Mouse (Mus musculus): ENCODE measurements around the gene Cd160. TPM values are rescaled to one million over a fixed set of nuclear protein-coding genes. Genes with fewer than 3 reads are reported as not detected.

Cd160 gene
- polyA plus RNA-seq, 1 experiment from 2014 or later = not detected

DNA sequence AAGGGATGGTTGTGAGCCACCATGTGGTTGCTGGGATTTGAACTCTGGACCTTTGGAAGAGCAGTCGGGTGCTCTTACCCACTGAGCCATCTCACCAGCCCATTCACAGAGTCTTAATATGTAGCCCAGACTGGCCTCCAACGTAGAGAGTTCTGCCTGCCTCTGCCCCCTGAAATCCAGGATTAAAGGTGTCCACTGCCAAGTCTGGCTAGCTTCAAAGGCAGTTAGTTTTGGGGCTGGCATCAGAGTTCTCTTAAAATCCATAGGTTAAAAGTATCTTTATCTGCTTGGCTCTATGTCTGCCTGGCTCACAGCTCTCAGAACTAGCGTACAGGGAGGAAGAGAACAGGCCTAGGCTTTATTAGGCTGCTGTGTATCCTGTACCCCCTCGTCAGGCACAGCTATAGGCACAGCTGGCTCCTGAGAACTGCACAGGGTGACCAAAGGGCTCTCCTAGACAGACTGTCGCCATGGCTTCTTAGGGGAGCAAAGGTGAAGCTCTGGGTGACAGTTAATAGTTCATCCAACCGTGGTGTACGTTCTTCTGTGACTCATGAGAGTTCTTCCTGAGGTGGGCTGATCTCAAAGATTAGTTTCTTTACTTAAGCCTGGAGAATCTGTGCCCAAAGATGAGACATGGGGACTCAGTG, 10.0 kb upstream of the Cd160 start:
- H3K9me3 ChIP-seq (ENCODE audit: control insufficient read depth, low read length) = no peaks in the 10 kb centered on the region
- no peak overlapping the region for H3K27ac ChIP-seq (ENCODE audit: low read depth, low read length)
- no peaks in the 10 kb centered on the region for H3K27me3 ChIP-seq (ENCODE audit: control insufficient read depth, insufficient read depth, low read length)
- no peaks in the 10 kb centered on the region for H3K36me3 ChIP-seq (ENCODE audit: control insufficient read depth, insufficient read depth, low read length)
- H3K4me1 ChIP-seq (replicated peaks; ENCODE audit: control insufficient read depth, insufficient read depth, low read length) = no peaks in the 10 kb centered on the region
- DNase-seq (ENCODE audit: low spot score) = no peak
- no peak overlapping the region for H3K4me2 ChIP-seq (ENCODE audit: low read depth, low read length, severe bottlenecking)
- WGBS = 80% methylated on average over 7 of the region's 7 CpGs
- H3K4me3 ChIP-seq (ENCODE audit: low read depth, low read length) = no peak overlapping the region
- no peak overlapping the region for H3K9ac ChIP-seq (ENCODE audit: low read length)
- ATAC-seq (replicated peaks; ENCODE audit: low FRiP score) = no peak

DNA sequence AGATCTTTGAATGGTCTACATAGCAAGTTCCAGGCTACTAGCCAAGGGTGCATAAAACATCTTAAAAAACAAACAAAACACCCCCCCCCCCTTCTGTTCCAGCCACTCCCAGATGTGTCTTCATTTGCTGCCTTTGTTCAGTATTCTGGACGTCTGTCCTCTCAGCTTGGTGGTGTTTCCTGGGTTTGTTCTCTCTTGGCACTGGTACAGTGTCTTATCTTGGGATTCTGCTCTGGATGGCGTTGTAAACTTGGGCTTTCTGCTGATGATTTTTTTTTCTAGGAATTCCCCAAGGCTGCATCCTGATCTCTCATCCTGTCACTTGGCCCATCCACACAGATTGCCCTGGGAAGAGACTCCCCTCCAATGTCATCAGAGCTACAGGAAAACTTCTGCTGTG, 7.3 kb upstream of the Cd160 start:
- no peak overlapping the region for H3K4me2 ChIP-seq (ENCODE audit: low read depth, low read length, severe bottlenecking)
- no peak overlapping the region for H3K27ac ChIP-seq (ENCODE audit: low read depth, low read length)
- no peaks in the 10 kb centered on the region for H3K36me3 ChIP-seq (ENCODE audit: control insufficient read depth, insufficient read depth, low read length)
- WGBS = 81% methylated on average over 2 of the region's 2 CpGs
- DNase-seq (ENCODE audit: low spot score) (no peak), ATAC-seq (replicated peaks; ENCODE audit: low FRiP score) (no peak)
- no peaks in the 10 kb centered on the region for H3K27me3 ChIP-seq (ENCODE audit: control insufficient read depth, insufficient read depth, low read length)
- H3K9ac ChIP-seq (ENCODE audit: low read length) = no peak overlapping the region
- H3K4me3 ChIP-seq (ENCODE audit: low read depth, low read length) = no peak overlapping the region
- H3K4me1 ChIP-seq (replicated peaks; ENCODE audit: control insufficient read depth, insufficient read depth, low read length) = no peaks in the 10 kb centered on the region
- no peaks in the 10 kb centered on the region for H3K9me3 ChIP-seq (ENCODE audit: control insufficient read depth, low read length)

DNA sequence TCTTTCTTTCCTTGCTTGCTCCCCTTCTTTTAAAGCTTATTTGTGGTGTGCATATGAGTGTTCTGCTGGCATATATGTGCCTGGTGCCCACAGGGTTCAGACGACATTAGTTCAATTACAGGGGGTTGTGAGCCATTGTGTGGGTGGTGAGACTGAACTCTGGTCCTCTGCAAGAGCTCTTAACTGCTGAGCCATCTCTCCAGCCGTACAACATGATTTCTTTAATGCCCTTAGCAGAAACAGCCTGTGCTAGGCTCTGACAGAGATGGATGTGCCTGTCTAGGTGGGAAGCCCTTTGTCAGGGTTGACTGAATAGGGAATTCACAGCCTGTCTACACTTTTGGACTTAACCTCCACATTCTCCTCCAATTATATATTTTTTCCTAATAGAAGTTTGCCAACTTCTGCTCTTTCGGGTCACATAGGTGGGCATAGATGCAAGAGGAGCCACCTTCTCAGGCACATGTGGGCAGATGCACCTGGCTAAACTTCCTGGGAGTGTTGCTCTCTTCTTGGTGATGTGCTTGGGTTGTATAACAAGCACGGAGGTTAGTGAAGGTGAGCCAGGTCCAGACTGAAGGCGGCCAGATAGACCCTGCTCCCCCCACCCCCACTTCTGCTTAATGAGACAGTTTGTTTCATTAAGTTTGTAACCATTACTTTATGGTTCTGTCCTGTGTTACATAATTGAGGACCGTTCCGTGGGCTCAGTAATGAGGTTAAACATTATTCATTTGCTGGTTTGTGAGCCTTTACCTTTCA, 5.6 kb upstream of the Cd160 start:
- DNase-seq (ENCODE audit: low spot score) (no peak), ATAC-seq (replicated peaks; ENCODE audit: low FRiP score) (no peak)
- Histone ChIP-seq H3K9me3 (ENCODE audit: control insufficient read depth, low read length) (no peaks in the 10 kb centered on the region), H3K27ac (ENCODE audit: low read depth, low read length) (no peak overlapping the region), H3K4me3 (ENCODE audit: low read depth, low read length) (no peak overlapping the region), H3K4me1 (replicated peaks; ENCODE audit: control insufficient read depth, insufficient read depth, low read length) (no peaks in the 10 kb centered on the region), H3K9ac (ENCODE audit: low read length) (no peak overlapping the region), H3K36me3 (ENCODE audit: control insufficient read depth, insufficient read depth, low read length) (no peaks in the 10 kb centered on the region), H3K27me3 (ENCODE audit: control insufficient read depth, insufficient read depth, low read length) (no peaks in the 10 kb centered on the region), H3K4me2 (ENCODE audit: low read depth, low read length, severe bottlenecking) (no peak overlapping the region)
- 86% methylated on average over 7 of the region's 7 CpGs for WGBS

DNA sequence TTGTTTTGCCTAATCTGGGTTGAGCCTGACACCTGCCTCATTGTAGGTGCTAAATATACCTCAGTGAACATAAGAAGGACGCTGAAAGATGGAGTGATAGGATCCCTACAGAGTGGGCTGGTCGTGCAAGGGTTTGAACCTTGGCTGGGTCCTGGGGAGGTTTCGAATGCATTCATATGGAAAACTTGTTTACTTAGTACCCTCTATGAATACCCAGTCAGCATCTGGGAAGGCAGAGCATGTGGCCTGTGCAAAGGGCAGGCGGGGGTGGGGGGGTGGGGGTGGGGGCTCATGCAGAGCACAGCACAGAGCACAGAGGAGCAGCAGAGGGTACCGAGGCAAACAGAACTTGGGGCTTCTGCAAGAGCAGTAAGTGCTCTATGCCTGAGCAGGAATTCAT, 3.8 kb upstream of the Cd160 start:
- ATAC-seq (replicated peaks; ENCODE audit: low FRiP score) (no peak), DNase-seq (ENCODE audit: low spot score) (no peak)
- Histone ChIP-seq H3K9ac (ENCODE audit: low read length) (no peak overlapping the region), H3K4me3 (ENCODE audit: low read depth, low read length) (no peak overlapping the region), H3K9me3 (ENCODE audit: control insufficient read depth, low read length) (no peaks in the 10 kb centered on the region), H3K27me3 (ENCODE audit: control insufficient read depth, insufficient read depth, low read length) (no peaks in the 10 kb centered on the region), H3K4me1 (replicated peaks; ENCODE audit: control insufficient read depth, insufficient read depth, low read length) (peaks cover 4% of the 10 kb centered on the region; the same call in 1 of the 2 replicates), H3K4me2 (ENCODE audit: low read depth, low read length, severe bottlenecking) (no peak overlapping the region), H3K27ac (ENCODE audit: low read depth, low read length) (no peak overlapping the region), H3K36me3 (ENCODE audit: control insufficient read depth, insufficient read depth, low read length) (no peaks in the 10 kb centered on the region)
- 30% methylated on average over 5 of the region's 5 CpGs for WGBS

DNA sequence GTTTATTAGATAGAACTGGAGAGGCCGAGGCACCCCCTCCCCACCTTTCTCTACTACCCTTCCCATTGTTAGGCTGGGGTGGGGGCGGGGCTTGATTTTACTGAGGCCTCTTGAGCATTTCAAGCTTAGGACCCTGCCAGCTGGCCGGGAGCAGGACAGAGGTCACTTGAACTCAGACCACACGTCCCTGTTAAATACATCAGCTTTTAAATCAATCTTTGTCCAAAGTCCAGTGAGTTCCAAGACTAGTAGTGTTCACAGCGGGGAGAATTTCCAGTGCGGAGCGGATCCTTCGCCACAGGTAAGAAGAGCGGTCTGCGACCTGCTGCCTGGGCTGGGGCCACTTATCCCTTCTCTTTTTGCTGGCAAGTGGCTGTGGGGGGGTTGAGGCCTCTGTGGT, 705 bp upstream of the Cd160 start:
- 79% methylated on average over 10 of the region's 10 CpGs for WGBS
- Histone ChIP-seq H3K9me3 (ENCODE audit: control insufficient read depth, low read length) (no peaks in the 10 kb centered on the region), H3K27ac (ENCODE audit: low read depth, low read length) (no peak overlapping the region), H3K9ac (ENCODE audit: low read length) (no peak overlapping the region), H3K4me1 (replicated peaks; ENCODE audit: control insufficient read depth, insufficient read depth, low read length) (peaks cover 4% of the 10 kb centered on the region; the same call in 1 of the 2 replicates), H3K27me3 (ENCODE audit: control insufficient read depth, insufficient read depth, low read length) (no peaks in the 10 kb centered on the region), H3K4me2 (ENCODE audit: low read depth, low read length, severe bottlenecking) (no peak overlapping the region), H3K36me3 (ENCODE audit: control insufficient read depth, insufficient read depth, low read length) (no peaks in the 10 kb centered on the region), H3K4me3 (ENCODE audit: low read depth, low read length) (no peak overlapping the region)
- no peak for ATAC-seq (replicated peaks; ENCODE audit: low FRiP score)
- DNase-seq (ENCODE audit: low spot score) = no peak

DNA sequence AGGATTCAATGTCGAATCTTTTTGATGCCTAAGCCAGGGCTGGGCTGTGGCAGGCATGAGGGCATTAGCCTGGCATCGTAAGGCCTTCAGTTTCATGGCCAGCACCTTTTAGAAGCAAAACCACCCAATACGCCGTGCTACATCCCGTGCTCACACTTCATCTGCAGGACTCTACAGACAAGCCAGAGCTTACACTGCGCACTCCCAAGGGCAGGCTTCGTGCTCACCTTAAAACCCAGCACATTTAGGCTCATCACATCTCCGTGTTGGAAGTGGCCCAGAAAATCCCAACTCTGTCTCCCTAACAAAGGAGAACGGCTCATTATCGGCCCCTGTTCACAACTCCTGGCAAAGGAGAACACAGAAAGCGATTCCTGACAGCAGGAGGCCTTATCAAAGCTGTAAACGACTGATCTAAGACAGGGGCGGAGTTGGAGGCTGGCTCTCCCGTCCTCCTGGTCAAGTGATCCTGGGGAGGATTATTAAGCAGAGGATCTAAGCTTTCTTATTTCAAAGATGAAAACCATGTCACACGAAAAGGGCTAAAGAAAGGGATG, 765 bp downstream of the Cd160 start:
- no peak overlapping the region for H3K27ac ChIP-seq (ENCODE audit: low read depth, low read length)
- H3K36me3 ChIP-seq (ENCODE audit: control insufficient read depth, insufficient read depth, low read length) = no peaks in the 10 kb centered on the region
- no peaks in the 10 kb centered on the region for H3K27me3 ChIP-seq (ENCODE audit: control insufficient read depth, insufficient read depth, low read length)
- no peak overlapping the region for H3K9ac ChIP-seq (ENCODE audit: low read length)
- H3K4me1 ChIP-seq (replicated peaks; ENCODE audit: control insufficient read depth, insufficient read depth, low read length) = peaks cover 4% of the 10 kb centered on the region; the same call in 1 of the 2 replicates
- 33% methylated on average over 15 of the region's 15 CpGs for WGBS
- H3K4me3 ChIP-seq (ENCODE audit: low read depth, low read length) = no peak overlapping the region
- DNase-seq (ENCODE audit: low spot score) (no peak), ATAC-seq (replicated peaks; ENCODE audit: low FRiP score) (no peak)
- H3K9me3 ChIP-seq (ENCODE audit: control insufficient read depth, low read length) = no peaks in the 10 kb centered on the region
- H3K4me2 ChIP-seq (ENCODE audit: low read depth, low read length, severe bottlenecking) = no peak overlapping the region

DNA sequence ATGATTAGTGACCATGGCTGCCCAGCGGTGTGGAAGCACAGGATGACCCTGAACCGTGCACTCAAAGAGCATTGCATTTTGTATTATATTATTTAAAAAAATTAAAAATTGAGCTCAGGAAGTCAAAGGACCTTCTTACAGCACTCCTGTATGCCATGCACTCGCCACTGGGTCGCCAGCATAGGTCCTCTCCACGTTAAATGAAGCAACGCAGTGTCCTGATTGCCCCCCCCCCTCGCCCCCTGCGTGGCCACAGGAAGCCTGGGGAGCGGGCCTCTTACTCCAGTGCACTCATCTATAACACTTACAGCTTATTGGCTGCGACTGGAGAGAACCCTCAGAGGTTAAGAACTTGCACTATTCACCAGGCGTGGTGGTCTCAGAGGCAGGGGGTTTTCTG, 3.9 kb downstream of the Cd160 start:
- Histone ChIP-seq H3K4me3 (ENCODE audit: low read depth, low read length) (no peak overlapping the region), H3K27me3 (ENCODE audit: control insufficient read depth, insufficient read depth, low read length) (no peaks in the 10 kb centered on the region), H3K9me3 (ENCODE audit: control insufficient read depth, low read length) (no peaks in the 10 kb centered on the region), H3K9ac (ENCODE audit: low read length) (no peak overlapping the region), H3K36me3 (ENCODE audit: control insufficient read depth, insufficient read depth, low read length) (no peaks in the 10 kb centered on the region), H3K4me2 (ENCODE audit: low read depth, low read length, severe bottlenecking) (no peak overlapping the region), H3K27ac (ENCODE audit: low read depth, low read length) (no peak overlapping the region), H3K4me1 (replicated peaks; ENCODE audit: control insufficient read depth, insufficient read depth, low read length) (peaks cover 4% of the 10 kb centered on the region; the same call in 1 of the 2 replicates)
- WGBS = 44% methylated on average over 11 of the region's 11 CpGs
- no peak for DNase-seq (ENCODE audit: low spot score)
- ATAC-seq (replicated peaks; ENCODE audit: low FRiP score) = no peak

DNA sequence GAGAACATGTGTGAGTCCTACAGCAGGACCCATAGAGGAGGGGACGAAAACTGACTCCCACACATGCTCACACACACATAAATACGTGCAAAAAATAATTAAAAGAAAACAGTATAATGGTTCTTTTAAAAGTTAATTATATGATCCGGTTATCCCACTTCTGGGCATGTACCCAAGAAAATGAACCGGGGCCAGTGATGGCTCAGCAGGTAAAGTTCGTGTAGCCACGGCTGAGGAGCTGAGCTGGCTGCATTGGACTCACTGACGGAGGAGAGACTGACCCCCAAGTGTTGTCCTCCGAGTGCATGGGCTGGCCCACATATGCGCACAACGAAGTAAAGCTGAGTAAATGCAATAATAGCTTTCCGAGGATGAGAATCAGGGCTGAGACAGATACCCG, 4.5 kb downstream of the Cd160 start:
- peaks cover 4% of the 10 kb centered on the region; the same call in 1 of the 2 replicates for H3K4me1 ChIP-seq (replicated peaks; ENCODE audit: control insufficient read depth, insufficient read depth, low read length)
- 90% methylated on average over 12 of the region's 12 CpGs for WGBS
- DNase-seq (ENCODE audit: low spot score) (no peak), ATAC-seq (replicated peaks; ENCODE audit: low FRiP score) (no peak)
- H3K9ac ChIP-seq (ENCODE audit: low read length) = no peak overlapping the region
- no peak overlapping the region for H3K27ac ChIP-seq (ENCODE audit: low read depth, low read length)
- H3K4me2 ChIP-seq (ENCODE audit: low read depth, low read length, severe bottlenecking) = no peak overlapping the region
- H3K4me3 ChIP-seq (ENCODE audit: low read depth, low read length) = no peak overlapping the region
- no peaks in the 10 kb centered on the region for H3K9me3 ChIP-seq (ENCODE audit: control insufficient read depth, low read length)
- no peaks in the 10 kb centered on the region for H3K36me3 ChIP-seq (ENCODE audit: control insufficient read depth, insufficient read depth, low read length)
- no peaks in the 10 kb centered on the region for H3K27me3 ChIP-seq (ENCODE audit: control insufficient read depth, insufficient read depth, low read length)
